Mouse (Mus musculus): ENCODE results near the gene Fgfr2. TPM values are rescaled to one million over a fixed set of nuclear protein-coding genes. Genes with fewer than 3 reads are reported as not detected.

Gene Fgfr2
- polyA plus RNA-seq, 1 experiment from 2014 or later = 24.9 TPM

- Histone ChIP-seq H3K9me3 (replicated peaks; ENCODE audit: control insufficient read depth, low read length) (no peaks in the 10 kb centered on the region), H3K36me3 (ENCODE audit: control insufficient read depth, insufficient read depth, low read length) (no peaks in the 10 kb centered on the region), H3K27ac (ENCODE audit: low read depth, low read length) (no peak overlapping the region), H3K4me3 (ENCODE audit: low read depth, low read length) (no peak overlapping the region), H3K9ac (ENCODE audit: low read depth, low read length) (no peak overlapping the region), H3K4me2 (no peak overlapping the region), H3K4me1 (ENCODE audit: control insufficient read depth, insufficient read depth, low read length) (no peaks in the 10 kb centered on the region), H3K27me3 (ENCODE audit: control insufficient read depth, insufficient read depth, low read length) (0 out of 2 replicates have a peak, but pooled peaks cover 2% of the 10 kb centered on the region)
- no peak for ATAC-seq (replicated peaks; ENCODE audit: insufficient number of reproducible peaks, low FRiP score, low TSS enrichment)
- WGBS (ENCODE audit: insufficient replicate concordance) = 78% methylated on average over 5 of the region's 5 CpGs
These were observed 1172.0 kb downstream of the Fgfr2 start for GRCm38 (mm10) chr7:131951131-131951530.

GRCm38 (mm10) chr7:131937611-131938010 lies 1185.5 kb downstream of the Fgfr2 start:
- H3K27me3 ChIP-seq (ENCODE audit: control insufficient read depth, insufficient read depth, low read length) = no peaks in the 10 kb centered on the region
- H3K4me2 ChIP-seq = no peak overlapping the region
- 82% methylated on average over 3 of the region's 3 CpGs for WGBS (ENCODE audit: insufficient replicate concordance)
- no peak overlapping the region for H3K9ac ChIP-seq (ENCODE audit: low read depth, low read length)
- no peak for ATAC-seq (replicated peaks; ENCODE audit: insufficient number of reproducible peaks, low FRiP score, low TSS enrichment)
- no peak overlapping the region for H3K27ac ChIP-seq (ENCODE audit: low read depth, low read length)
- H3K9me3 ChIP-seq (replicated peaks; ENCODE audit: control insufficient read depth, low read length) = no peaks in the 10 kb centered on the region
- no peaks in the 10 kb centered on the region for H3K36me3 ChIP-seq (ENCODE audit: control insufficient read depth, insufficient read depth, low read length)
- H3K4me1 ChIP-seq (ENCODE audit: control insufficient read depth, insufficient read depth, low read length) = no peaks in the 10 kb centered on the region
- H3K4me3 ChIP-seq (ENCODE audit: low read depth, low read length) = no peak overlapping the region

GRCm38 (mm10) chr7:131927288-131928050 lies 1195.7 kb downstream of the Fgfr2 start:
- no peaks in the 10 kb centered on the region for H3K4me1 ChIP-seq (ENCODE audit: control insufficient read depth, insufficient read depth, low read length)
- no peaks in the 10 kb centered on the region for H3K36me3 ChIP-seq (ENCODE audit: control insufficient read depth, insufficient read depth, low read length)
- no peak overlapping the region for H3K4me3 ChIP-seq (ENCODE audit: low read depth, low read length)
- no peak overlapping the region for H3K27ac ChIP-seq (ENCODE audit: low read depth, low read length)
- 64% methylated on average over 9 of the region's 9 CpGs for WGBS (ENCODE audit: insufficient replicate concordance)
- no peak overlapping the region for H3K9ac ChIP-seq (ENCODE audit: low read depth, low read length)
- no peak overlapping the region for H3K4me2 ChIP-seq
- H3K9me3 ChIP-seq (replicated peaks; ENCODE audit: control insufficient read depth, low read length) = no peaks in the 10 kb centered on the region
- ATAC-seq (replicated peaks; ENCODE audit: insufficient number of reproducible peaks, low FRiP score, low TSS enrichment) = no peak
- H3K27me3 ChIP-seq (ENCODE audit: control insufficient read depth, insufficient read depth, low read length) = no peaks in the 10 kb centered on the region

GRCm38 (mm10) chr7:131917384-131917783 lies 1205.8 kb downstream of the Fgfr2 start:
- Histone ChIP-seq H3K27ac (ENCODE audit: low read depth, low read length) (no peak overlapping the region), H3K4me1 (ENCODE audit: control insufficient read depth, insufficient read depth, low read length) (no peaks in the 10 kb centered on the region), H3K9ac (ENCODE audit: low read depth, low read length) (no peak overlapping the region), H3K4me2 (no peak overlapping the region), H3K4me3 (ENCODE audit: low read depth, low read length) (no peak overlapping the region), H3K9me3 (replicated peaks; ENCODE audit: control insufficient read depth, low read length) (no peaks in the 10 kb centered on the region), H3K36me3 (ENCODE audit: control insufficient read depth, insufficient read depth, low read length) (no peaks in the 10 kb centered on the region), H3K27me3 (ENCODE audit: control insufficient read depth, insufficient read depth, low read length) (no peaks in the 10 kb centered on the region)
- no peak for ATAC-seq (replicated peaks; ENCODE audit: insufficient number of reproducible peaks, low FRiP score, low TSS enrichment)
- 43% methylated on average over 7 of the region's 7 CpGs for WGBS (ENCODE audit: insufficient replicate concordance)

- 64% methylated on average over 4 of the region's 4 CpGs for WGBS (ENCODE audit: insufficient replicate concordance)
- no peaks in the 10 kb centered on the region; the same call in 1 of the 2 replicates for H3K9me3 ChIP-seq (replicated peaks; ENCODE audit: control insufficient read depth, low read length)
- H3K27me3 ChIP-seq (ENCODE audit: control insufficient read depth, insufficient read depth, low read length) = no peaks in the 10 kb centered on the region
- no peaks in the 10 kb centered on the region for H3K36me3 ChIP-seq (ENCODE audit: control insufficient read depth, insufficient read depth, low read length)
- H3K4me1 ChIP-seq (ENCODE audit: control insufficient read depth, insufficient read depth, low read length) = no peaks in the 10 kb centered on the region
- H3K27ac ChIP-seq (ENCODE audit: low read depth, low read length) = no peak overlapping the region
- H3K4me2 ChIP-seq = no peak overlapping the region
- no peak overlapping the region for H3K9ac ChIP-seq (ENCODE audit: low read depth, low read length)
- ATAC-seq (replicated peaks; ENCODE audit: insufficient number of reproducible peaks, low FRiP score, low TSS enrichment) = no peak
- H3K4me3 ChIP-seq (ENCODE audit: low read depth, low read length) = no peak overlapping the region
These were observed 1213.5 kb downstream of the Fgfr2 start for GRCm38 (mm10) chr7:131909611-131910010.

- WGBS (ENCODE audit: insufficient replicate concordance) = 78% methylated on average over 10 of the region's 10 CpGs
- Histone ChIP-seq H3K9ac (ENCODE audit: low read depth, low read length) (no peak overlapping the region), H3K4me3 (ENCODE audit: low read depth, low read length) (no peak overlapping the region), H3K36me3 (ENCODE audit: control insufficient read depth, insufficient read depth, low read length) (no peaks in the 10 kb centered on the region), H3K27ac (ENCODE audit: low read depth, low read length) (no peak overlapping the region), H3K27me3 (ENCODE audit: control insufficient read depth, insufficient read depth, low read length) (no peaks in the 10 kb centered on the region), H3K4me2 (no peak overlapping the region), H3K9me3 (replicated peaks; ENCODE audit: control insufficient read depth, low read length) (no peaks in the 10 kb centered on the region; the same call in 1 of the 2 replicates), H3K4me1 (ENCODE audit: control insufficient read depth, insufficient read depth, low read length) (no peaks in the 10 kb centered on the region)
- ATAC-seq (replicated peaks; ENCODE audit: insufficient number of reproducible peaks, low FRiP score, low TSS enrichment) = no peak
These were observed 1216.5 kb downstream of the Fgfr2 start for GRCm38 (mm10) chr7:131906499-131907190.

GRCm38 (mm10) chr7:131899356-131899755 lies 1223.8 kb downstream of the Fgfr2 start:
- H3K4me3 ChIP-seq (ENCODE audit: low read depth, low read length) = no peak overlapping the region
- no peak overlapping the region for H3K4me2 ChIP-seq
- H3K9ac ChIP-seq (ENCODE audit: low read depth, low read length) = no peak overlapping the region
- H3K36me3 ChIP-seq (ENCODE audit: control insufficient read depth, insufficient read depth, low read length) = no peaks in the 10 kb centered on the region
- peaks cover 6% of the 10 kb centered on the region; the same call in 1 of the 2 replicates for H3K9me3 ChIP-seq (replicated peaks; ENCODE audit: control insufficient read depth, low read length)
- 5% methylated on average over 2 of the region's 2 CpGs for WGBS (ENCODE audit: insufficient replicate concordance)
- ATAC-seq (replicated peaks; ENCODE audit: insufficient number of reproducible peaks, low FRiP score, low TSS enrichment) = no peak
- no peaks in the 10 kb centered on the region for H3K27me3 ChIP-seq (ENCODE audit: control insufficient read depth, insufficient read depth, low read length)
- H3K4me1 ChIP-seq (ENCODE audit: control insufficient read depth, insufficient read depth, low read length) = no peaks in the 10 kb centered on the region
- H3K27ac ChIP-seq (ENCODE audit: low read depth, low read length) = no peak overlapping the region

GRCm38 (mm10) chr7:131897282-131897681 lies 1225.9 kb downstream of the Fgfr2 start:
- Histone ChIP-seq H3K9me3 (replicated peaks; ENCODE audit: control insufficient read depth, low read length) (peaks cover 6% of the 10 kb centered on the region; the same call in 1 of the 2 replicates), H3K9ac (ENCODE audit: low read depth, low read length) (no peak overlapping the region), H3K4me2 (no peak overlapping the region), H3K36me3 (ENCODE audit: control insufficient read depth, insufficient read depth, low read length) (no peaks in the 10 kb centered on the region), H3K27me3 (ENCODE audit: control insufficient read depth, insufficient read depth, low read length) (no peaks in the 10 kb centered on the region), H3K4me3 (ENCODE audit: low read depth, low read length) (no peak overlapping the region), H3K4me1 (ENCODE audit: control insufficient read depth, insufficient read depth, low read length) (no peaks in the 10 kb centered on the region), H3K27ac (ENCODE audit: low read depth, low read length) (no peak overlapping the region)
- no peak for ATAC-seq (replicated peaks; ENCODE audit: insufficient number of reproducible peaks, low FRiP score, low TSS enrichment)
- 28% methylated on average over 4 of the region's 4 CpGs for WGBS (ENCODE audit: insufficient replicate concordance)

Measured in heart, embryonic 11.5 days (tissue).